Mouse (Mus musculus) hindbrain, postnatal 0 days (tissue): ENCODE results near the gene Ccdc102a. TPM values are rescaled to one million over a fixed set of nuclear protein-coding genes. Genes with fewer than 3 reads are reported as not detected.

Experiments
- ATAC-seq: fragments of 200-750 bp; cut with Nextera tagmentation; 2 replicates; pipeline ENCODE4 v1.8.0; 2017; ENCODE audit warnings: mild to moderate bottlenecking, moderate TSS enrichment, moderate library complexity
- DNase-seq: peaks from one replicate; pipeline ENCODE4 v3.0.0-alpha.2; 2015; ENCODE audit warnings: low spot score
- H3K27ac ChIP-seq: fragments of 300-500 bp; sonication (generic); 2 replicates; pipeline ENCODE4 v1.5.1; 2014; ENCODE audit warnings: mild to moderate bottlenecking
- H3K27me3 ChIP-seq: fragments of 300-500 bp; sonication (generic); 2 replicates; pipeline ENCODE4 v1.6.1; 2014; ENCODE audit warnings: low read length, mixed read lengths; ENCODE audit not compliant: insufficient read depth
- H3K36me3 ChIP-seq: fragments of 300-500 bp; sonication (generic); 2 replicates; pipeline ENCODE4 v1.6.1; 2014; ENCODE audit warnings: low read length, mixed read lengths; ENCODE audit not compliant: insufficient read depth
- H3K4me1 ChIP-seq: fragments of 300-500 bp; sonication (generic); 2 replicates; pipeline ENCODE4 v1.6.1; 2014; ENCODE audit warnings: antibody characterized with exemption, low read length, mixed read lengths; ENCODE audit not compliant: insufficient read depth
- H3K4me2 ChIP-seq: fragments of 300-500 bp; sonication (generic); 2 replicates; pipeline ENCODE4 v1.6.1; 2014; ENCODE audit warnings: low read depth, mild to moderate bottlenecking, low read length, moderate library complexity, mixed read lengths
- H3K4me3 ChIP-seq: fragments of 300-500 bp; sonication (generic); 2 replicates; pipeline ENCODE4 v1.5.1; 2014; ENCODE audit warnings: low read length
- H3K9ac ChIP-seq: fragments of 300-500 bp; sonication (generic); replicated peaks from 2 replicates; pipeline ENCODE4 v1.6.1; 2014; ENCODE audit warnings: mild to moderate bottlenecking, low read length, moderate library complexity, mixed read lengths
- H3K9me3 ChIP-seq: fragments of 300-500 bp; sonication (generic); 2 replicates; pipeline ENCODE4 v1.6.1; 2016; ENCODE audit warnings: low read length, mixed read lengths
- CTCF ChIP-seq: IDR thresholded peaks from 2 replicates; pipeline ENCODE4 v1.5.1; 2016; ENCODE audit warnings: antibody characterized with exemption, control low read depth, low read depth
- WGBS: fragments of 180-500 bp; shearing (Covaris S2); extraction: QIAGEN DNeasy Blood & Tissue Kit; methylation state at CpG from one replicate; pipeline ENCODE4 v1.1.7; 2014; 5-methylcytosine and 5-hydroxymethylcytosine counted together
- polyA plus RNA-seq: library from polyadenylated mRNA; unstranded; fragments of >200 nt; fragmentation: Nextera tagmentation; extraction: Ambion mirVana; gene quantifications from 2 replicates; pipeline ENCODE4 v1.2.1, GENCODE M21; 2015
- total RNA-seq: library from RNA; depleted of rRNA; stranded (reverse); fragments of >200 nt; gene quantifications from 2 replicates; pipeline ENCODE4 v1.2.3, GENCODE M21; 2014

Ccdc102a gene
- total and polyA plus RNA-seq, 2 experiments from 2014 or later, result 5.5 to 7.8 TPM

GRCm38 (mm10) chr8:94954921-94955758 is 37.2 kb upstream of the Ccdc102a start:
- H3K9ac ChIP-seq, result no peak overlapping the region
- 40% methylated on average over 9 of the region's 9 CpGs for WGBS
- no peak overlapping the region for H3K4me3 ChIP-seq
- no peak overlapping the region for H3K27ac ChIP-seq
- H3K4me2 ChIP-seq, result no peak overlapping the region
- DNase-seq, result peak; percentile 76
- no peaks in the 10 kb centered on the region for H3K36me3 ChIP-seq
- peak; percentile 67 for TF ChIP-seq CTCF
- no peaks in the 10 kb centered on the region for H3K27me3 ChIP-seq
- no peaks in the 10 kb centered on the region; the same call in 1 of the 2 replicates for H3K4me1 ChIP-seq
- ATAC-seq, result no peak
- H3K9me3 ChIP-seq, result no peaks in the 10 kb centered on the region

DNA sequence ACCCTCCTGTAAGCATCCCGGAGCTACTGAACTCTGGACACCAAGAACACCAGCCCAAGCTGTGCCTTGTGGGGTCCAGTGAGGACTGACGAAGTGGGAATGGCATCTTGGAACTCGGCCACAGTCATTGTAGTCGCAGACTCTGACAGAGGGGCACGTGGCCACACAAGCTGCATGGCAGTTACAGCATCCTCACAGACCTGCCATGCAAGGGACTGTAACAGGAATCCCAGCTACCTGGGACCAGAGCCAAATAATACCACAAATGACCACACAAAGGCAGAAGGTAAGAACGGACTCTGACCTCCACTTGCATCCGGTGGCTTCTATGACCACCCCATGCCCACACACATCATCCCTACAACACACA is 36.5 kb upstream of the Ccdc102a start:
- peak; percentile 63 for DNase-seq

GRCm38 (mm10) chr8:94953624-94954367 is 35.9 kb upstream of the Ccdc102a start:
- Histone ChIP-seq H3K36me3 (no peaks in the 10 kb centered on the region), H3K4me3 (no peak overlapping the region), H3K4me2 (no peak overlapping the region), H3K9me3 (no peaks in the 10 kb centered on the region), H3K4me1 (no peaks in the 10 kb centered on the region; the same call in 1 of the 2 replicates), H3K27me3 (no peaks in the 10 kb centered on the region), H3K9ac (no peak overlapping the region), H3K27ac (no peak overlapping the region)
- TF ChIP-seq CTCF, result no peak
- ATAC-seq (no peak), DNase-seq (no peak)
- 68% methylated on average over 7 of the region's 7 CpGs for WGBS

More for the DNA sequence above, 36.5 kb upstream of the Ccdc102a start:
- no peak for TF ChIP-seq CTCF
- H3K27ac ChIP-seq, result no peak overlapping the region
- peak; percentile 75 for ATAC-seq
- H3K4me2 ChIP-seq, result no peak overlapping the region
- WGBS, result 40% methylated on average over 7 of the region's 7 CpGs
- H3K27me3 ChIP-seq, result no peaks in the 10 kb centered on the region
- no peak overlapping the region for H3K4me3 ChIP-seq
- H3K9ac ChIP-seq, result no peak overlapping the region
- no peaks in the 10 kb centered on the region; the same call in 1 of the 2 replicates for H3K4me1 ChIP-seq
- no peaks in the 10 kb centered on the region for H3K9me3 ChIP-seq
- H3K36me3 ChIP-seq, result no peaks in the 10 kb centered on the region

- H3K4me2 ChIP-seq, result no peak overlapping the region
- no peak overlapping the region for H3K27ac ChIP-seq
- H3K27me3 ChIP-seq, result no peaks in the 10 kb centered on the region
- H3K9me3 ChIP-seq, result no peaks in the 10 kb centered on the region
- DNase-seq, result no peak
- no peaks in the 10 kb centered on the region for H3K36me3 ChIP-seq
- ATAC-seq, result no peak
- TF ChIP-seq CTCF, result no peak
- no peaks in the 10 kb centered on the region; the same call in 1 of the 2 replicates for H3K4me1 ChIP-seq
- no peak overlapping the region for H3K9ac ChIP-seq
- 79% methylated on average over 5 of the region's 5 CpGs for WGBS
- no peak overlapping the region for H3K4me3 ChIP-seq
Observed at GRCm38 (mm10) chr8:94952086-94952485, 34.2 kb upstream of the Ccdc102a start.

DNA sequence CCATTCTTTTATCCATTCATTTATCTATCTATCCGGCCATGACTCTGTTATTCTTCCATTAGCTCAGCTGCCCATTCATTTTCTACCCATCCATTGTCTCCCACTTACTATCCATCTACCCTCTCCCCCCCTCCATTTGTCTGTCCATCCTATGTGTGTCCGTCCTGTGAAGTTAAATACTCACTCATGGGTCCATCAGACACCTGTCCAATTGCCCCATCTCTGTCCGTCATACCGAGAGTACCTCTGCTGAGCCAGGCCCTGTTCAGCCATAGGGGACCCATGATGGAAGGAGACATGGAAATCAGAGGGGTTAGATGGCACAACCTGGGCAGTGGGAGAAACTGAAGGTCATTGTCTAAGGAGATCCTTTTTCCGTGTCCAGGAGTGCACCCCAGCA is 32.6 kb upstream of the Ccdc102a start:
- H3K36me3 ChIP-seq, result no peaks in the 10 kb centered on the region
- no peak overlapping the region for H3K4me2 ChIP-seq
- H3K27ac ChIP-seq, result no peak overlapping the region
- ATAC-seq (peak; percentile 6; the same call in 1 of the 2 replicates), DNase-seq (no peak)
- WGBS, result 72% methylated on average over 5 of the region's 5 CpGs
- no peak overlapping the region for H3K9ac ChIP-seq
- H3K27me3 ChIP-seq, result no peaks in the 10 kb centered on the region
- no peaks in the 10 kb centered on the region; the same call in 1 of the 2 replicates for H3K4me1 ChIP-seq
- H3K9me3 ChIP-seq, result no peaks in the 10 kb centered on the region
- no peak overlapping the region for H3K4me3 ChIP-seq
- no peak for TF ChIP-seq CTCF

DNA sequence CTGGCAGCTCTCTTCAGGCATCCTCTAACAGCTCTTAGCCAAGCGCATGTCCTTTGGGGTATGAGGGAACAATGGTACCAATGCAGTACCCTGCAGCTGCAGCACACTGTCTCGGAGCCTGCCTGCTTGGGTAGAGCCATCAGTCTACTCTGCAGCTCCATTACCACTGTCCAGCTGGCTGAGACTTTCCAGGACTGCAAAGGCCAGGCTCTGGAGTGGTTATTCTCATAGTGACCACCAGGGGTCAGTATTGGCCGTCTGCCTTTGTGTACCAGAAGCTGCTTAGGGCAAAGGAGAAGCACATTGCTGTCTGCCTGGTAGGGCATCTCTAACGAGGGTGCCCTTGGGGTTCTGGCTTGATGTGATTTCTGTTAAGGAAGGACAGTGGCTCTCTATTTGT is 32.1 kb upstream of the Ccdc102a start:
- WGBS, result 21% methylated on average over 4 of the region's 4 CpGs
- Histone ChIP-seq H3K27ac (peak overlapping the region; percentile 15; the same call in 1 of the 2 replicates), H3K36me3 (no peaks in the 10 kb centered on the region), H3K4me2 (no peak overlapping the region), H3K9me3 (no peaks in the 10 kb centered on the region), H3K4me3 (no peak overlapping the region), H3K4me1 (no peaks in the 10 kb centered on the region; the same call in 1 of the 2 replicates), H3K27me3 (no peaks in the 10 kb centered on the region), H3K9ac (no peak overlapping the region)
- peak; percentile 86 for ATAC-seq
- peak; percentile 100 for TF ChIP-seq CTCF
- peak; percentile 89 for DNase-seq
